Mouse (Mus musculus): ENCODE measurements around the gene Slc43a2. TPM values are rescaled to one million over a fixed set of nuclear protein-coding genes. Genes with fewer than 3 reads are reported as not detected.

The Slc43a2 gene
- 80.3 TPM for polyA plus RNA-seq (2017; shearing (Covaris generic))

DNA sequence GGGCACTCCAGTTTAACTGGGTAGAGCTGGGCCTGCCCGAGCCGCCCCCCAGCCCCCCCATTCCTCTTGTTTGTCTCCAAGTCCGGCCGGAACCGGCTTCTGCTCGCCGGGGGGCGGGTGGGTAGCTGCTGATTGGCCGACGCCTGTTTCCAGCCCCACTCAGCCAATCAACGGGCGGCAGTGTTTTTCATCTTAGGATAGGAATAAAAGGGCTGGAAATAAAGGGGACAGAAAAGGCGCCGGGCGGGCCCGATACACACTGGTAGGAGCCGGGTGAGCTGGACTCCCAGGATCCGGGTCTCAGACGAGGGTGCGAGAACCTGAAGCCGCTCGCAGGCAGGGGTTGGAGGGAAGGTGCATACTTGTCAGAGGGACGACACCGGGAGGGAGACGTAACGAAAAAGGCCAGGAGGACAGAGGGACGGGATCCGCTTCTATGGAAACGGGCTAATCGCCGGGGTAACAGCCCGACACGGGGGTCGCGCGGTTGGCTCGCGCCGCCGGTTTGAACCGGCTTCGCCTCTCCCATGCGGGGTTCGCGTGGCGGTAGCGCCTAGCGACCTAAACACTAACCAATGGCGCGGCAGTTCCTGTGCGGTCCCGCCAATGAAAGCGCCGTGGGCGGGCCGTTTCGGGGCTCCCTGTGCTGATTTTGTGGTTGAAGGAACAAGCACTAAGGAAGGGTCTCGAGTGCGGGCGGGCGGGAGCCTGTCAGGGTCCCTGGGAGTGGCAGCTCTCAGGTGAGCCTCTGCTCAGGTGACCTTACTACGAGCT is at the start of gene Slc43a2:
Gene Slc43a2, plus strand, starts transcription at position 226 of the 774 bp plus-strand sequence.

DNA sequence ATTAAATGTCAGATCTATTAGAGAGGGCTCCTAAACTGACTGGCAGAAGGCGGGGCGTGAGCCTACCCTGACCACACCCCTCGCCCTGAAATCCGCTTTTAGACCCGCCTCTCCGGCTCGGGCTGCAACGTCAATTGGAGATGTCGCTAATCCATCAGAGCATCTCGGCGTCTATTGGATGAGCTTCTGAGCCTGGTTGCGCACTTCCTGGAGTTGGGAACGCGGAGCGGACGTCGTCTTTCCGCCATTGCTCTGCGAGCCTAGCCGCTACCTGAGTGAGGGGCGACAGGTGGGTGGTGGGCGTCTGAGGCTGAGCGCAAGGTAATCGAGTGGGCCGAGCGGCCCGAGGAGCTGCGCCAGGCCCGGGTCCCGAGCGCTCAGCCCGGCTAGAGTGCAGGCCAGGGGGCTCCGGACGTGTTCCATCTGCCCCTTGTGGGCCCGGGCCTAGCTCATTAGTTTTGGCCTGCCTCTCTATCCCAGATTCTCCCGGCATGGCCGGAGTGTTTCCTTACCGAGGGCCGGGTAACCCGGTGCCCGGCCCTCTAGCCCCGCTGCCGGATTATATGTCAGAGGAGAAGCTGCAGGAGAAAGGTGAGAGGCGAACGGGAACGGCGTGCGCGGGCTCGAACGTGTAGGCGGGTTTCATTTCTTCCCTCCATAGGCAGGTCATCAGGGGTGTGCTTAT is 44.8 kb upstream of the Slc43a2 start, which contains the start of gene Prpf8:
Gene Prpf8, plus strand, starts transcription at position 216 of the 685 bp plus-strand sequence.

DNA sequence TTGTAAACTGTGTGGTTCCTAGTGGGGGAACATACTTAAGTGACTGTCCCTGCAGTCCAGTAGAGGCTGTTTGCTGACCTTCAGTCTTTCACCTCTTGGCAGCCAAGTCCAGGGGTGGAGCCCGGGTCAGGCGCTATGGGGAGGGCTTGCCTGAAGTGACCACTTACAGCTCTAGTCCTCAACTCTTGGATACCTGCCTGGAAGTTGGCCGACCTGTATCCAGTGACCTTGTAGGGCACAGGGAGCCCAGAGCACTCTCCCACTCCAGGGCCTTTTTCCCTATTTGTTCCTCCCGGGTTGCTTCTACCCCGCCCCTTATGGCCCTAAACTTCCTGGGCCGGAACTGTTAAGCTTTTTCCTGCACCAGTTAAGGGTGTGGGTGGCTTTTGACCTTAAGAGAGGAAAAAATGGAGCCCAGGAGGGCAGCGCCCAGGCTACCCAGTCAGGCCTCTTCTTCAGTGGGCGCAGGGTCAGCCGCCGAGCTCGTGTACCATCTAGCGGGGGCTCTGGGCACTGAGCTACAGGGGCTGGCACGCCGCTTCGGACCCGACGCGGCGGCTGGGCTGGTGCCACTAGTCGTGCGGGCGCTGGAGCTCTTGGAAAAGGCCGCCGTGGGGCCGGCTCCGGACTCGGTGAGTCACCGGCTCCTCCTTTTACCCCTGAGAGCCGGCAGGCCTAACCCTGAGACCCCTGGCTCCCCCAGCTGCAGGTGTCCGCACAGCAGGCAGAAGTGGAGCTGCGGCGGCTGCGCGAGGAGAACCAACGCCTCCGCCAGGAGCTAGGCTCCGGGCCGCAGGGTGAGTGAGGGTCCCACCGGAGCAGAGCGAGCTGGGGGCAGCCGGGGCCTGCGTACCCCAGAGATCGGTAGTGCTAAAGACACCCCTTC is 21.5 kb upstream of the Slc43a2 start, which contains the start of gene Rilp:
Gene Rilp, plus strand, starts transcription at position 354 of the 886 bp plus-strand sequence.

DNA sequence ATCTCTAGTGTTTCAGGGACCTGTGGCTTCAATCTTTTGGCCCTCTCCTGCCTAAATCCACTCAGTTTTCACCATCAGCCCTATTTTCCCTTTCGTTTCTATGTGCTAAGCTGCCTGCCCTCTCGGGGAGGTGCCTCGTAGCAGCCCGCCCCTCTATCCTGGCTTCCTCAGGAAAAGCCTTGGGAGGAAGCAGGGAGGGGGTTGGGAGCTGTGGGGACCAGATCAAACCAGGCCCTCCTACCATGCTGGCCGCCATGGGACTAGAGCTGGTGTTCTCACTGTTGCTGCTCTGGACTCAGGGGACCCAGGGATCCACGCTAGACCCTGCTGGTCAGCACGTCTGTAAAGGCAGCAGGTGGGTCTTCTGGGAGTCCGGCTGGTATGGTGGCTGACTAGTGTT is 18.2 kb upstream of the Slc43a2 start, which contains the start of gene Scarf1:
Gene Scarf1, plus strand, starts transcription at position 205 of the 400 bp plus-strand sequence.

DNA sequence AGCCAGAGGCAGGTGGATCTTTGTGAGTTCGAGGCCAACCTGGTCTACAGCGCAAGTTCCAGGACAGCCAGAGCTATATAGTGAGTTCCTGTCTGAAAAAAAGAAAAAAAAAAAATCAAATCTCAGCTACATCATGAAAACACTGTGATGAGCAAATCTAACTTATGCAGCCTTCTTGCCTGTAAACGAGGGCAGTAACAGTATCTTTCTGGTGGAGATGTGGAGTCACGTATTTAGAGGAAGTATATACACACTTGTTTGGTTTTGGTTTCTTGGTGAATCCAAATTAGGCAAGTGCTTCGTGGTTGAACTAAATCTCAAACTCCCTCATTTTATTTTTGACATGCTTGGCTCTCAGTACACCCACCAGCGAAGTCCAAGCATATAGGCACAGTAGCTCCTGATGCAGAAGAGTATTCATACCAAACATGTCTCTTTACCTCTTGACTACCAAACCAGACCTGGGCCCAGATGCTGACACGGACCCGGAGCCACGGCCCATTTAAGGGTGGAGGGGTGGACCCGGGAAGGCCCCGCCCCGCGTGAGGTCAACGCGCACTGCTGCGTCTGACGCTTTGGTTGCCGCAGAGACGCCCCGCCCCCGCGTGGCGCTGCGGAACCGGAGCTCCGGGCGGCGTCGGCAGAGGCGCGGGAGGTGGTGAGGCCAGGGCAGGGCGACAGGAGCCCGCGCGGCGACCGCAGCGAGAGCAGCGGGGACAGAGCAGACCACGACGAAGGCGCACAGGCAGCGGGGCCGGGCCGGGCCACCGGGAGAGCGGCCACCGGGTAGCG is 56.2 kb downstream of the Slc43a2 start, which contains the start of gene Pitpna:
Gene Pitpna, plus strand, starts transcription at position 605 of the 792 bp plus-strand sequence.

Other genes with a start within 250 kb of the Slc43a2 start
- 156 TPM for gene Rpa1, start 183.4 kb upstream of the Slc43a2 start, polyA plus RNA-seq (2017; shearing (Covaris generic))
- 21.9 TPM for gene Smyd4, start 183.3 kb upstream of the Slc43a2 start, polyA plus RNA-seq (2017; shearing (Covaris generic))
- gene Serpinf1, start 109.0 kb upstream of the Slc43a2 start, polyA plus RNA-seq (2017; shearing (Covaris generic)), result 3.3 TPM
- gene Serpinf2, start 92.1 kb upstream of the Slc43a2 start, polyA plus RNA-seq (2017; shearing (Covaris generic)), result not detected
- 21.9 TPM for gene Wdr81, start 77.0 kb upstream of the Slc43a2 start, polyA plus RNA-seq (2017; shearing (Covaris generic))
- gene Tlcd2, start 70.0 kb upstream of the Slc43a2 start, polyA plus RNA-seq (2017; shearing (Covaris generic)), result 8.3 TPM
- 75.9 TPM for gene Prpf8, start 44.9 kb upstream of the Slc43a2 start, polyA plus RNA-seq (2017; shearing (Covaris generic))
- not detected for gene Rilp, start 21.6 kb upstream of the Slc43a2 start, polyA plus RNA-seq (2017; shearing (Covaris generic))
- gene Scarf1, start 18.2 kb upstream of the Slc43a2 start, polyA plus RNA-seq (2017; shearing (Covaris generic)), result 1.4 TPM
- gene Pitpna, start 56.4 kb downstream of the Slc43a2 start, polyA plus RNA-seq (2017; shearing (Covaris generic)), result 55.6 TPM
- 130 TPM for gene Inpp5k, start 99.3 kb downstream of the Slc43a2 start, polyA plus RNA-seq (2017; shearing (Covaris generic))
- 46.1 TPM for gene Myo1c, start 118.8 kb downstream of the Slc43a2 start, polyA plus RNA-seq (2017; shearing (Covaris generic))
- 11.5 TPM for gene Crk, start 147.6 kb downstream of the Slc43a2 start, polyA plus RNA-seq (2017; shearing (Covaris generic))
- 256 TPM for gene Ywhae, start 201.2 kb downstream of the Slc43a2 start, polyA plus RNA-seq (2017; shearing (Covaris generic))

Data from activated CD4-positive, CD25-positive, alpha-beta regulatory T cell, adult 9 weeks (primary cell).